Mouse (Mus musculus) embryo, embryonic 11.5 days (tissue): ENCODE measurements at regions not wholly inside any gene's neighbourhood (a gene's known extent, or its start where the extent isn't known, plus 50 kb on each side); places are given as distances from the start of the nearest gene placed in this dataset.
"Not testable (repeated sequence)": the region's sequence is repeated elsewhere in the genome, so short reads cannot be mapped to it uniquely, and the experiment has no call there.

Experiments used
- DNase-seq: peaks from one replicate; pipeline ENCODE4 v3.0.0-alpha.2; 2012; ENCODE audit warnings: low read depth, low spot score

DNA sequence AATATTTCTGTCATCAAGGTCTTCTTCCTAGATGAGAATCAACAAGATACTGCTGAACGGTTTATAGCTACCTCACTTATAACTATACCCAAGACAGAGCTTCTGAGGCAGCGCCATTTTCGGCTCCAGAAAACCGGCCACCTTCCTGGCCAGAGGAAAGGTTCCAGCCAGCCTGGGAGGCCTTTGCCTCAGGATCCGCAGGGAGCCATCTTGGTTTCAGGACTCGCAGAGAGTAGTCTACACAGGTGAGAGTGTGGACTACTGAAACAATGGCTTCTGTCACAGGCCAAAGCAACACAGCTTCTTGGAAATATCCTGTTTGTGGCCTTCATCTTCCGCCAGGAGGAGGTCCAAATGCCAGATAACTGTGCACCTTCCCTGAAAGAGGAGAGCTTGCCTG is 447.5 kb downstream of the Kcnt2 start:
- DNase-seq = no peak

- DNase-seq = no peak
Measured at GRCm38 (mm10) chr1:140730189-140730588, 484.2 kb downstream of the Kcnt2 start.

DNA sequence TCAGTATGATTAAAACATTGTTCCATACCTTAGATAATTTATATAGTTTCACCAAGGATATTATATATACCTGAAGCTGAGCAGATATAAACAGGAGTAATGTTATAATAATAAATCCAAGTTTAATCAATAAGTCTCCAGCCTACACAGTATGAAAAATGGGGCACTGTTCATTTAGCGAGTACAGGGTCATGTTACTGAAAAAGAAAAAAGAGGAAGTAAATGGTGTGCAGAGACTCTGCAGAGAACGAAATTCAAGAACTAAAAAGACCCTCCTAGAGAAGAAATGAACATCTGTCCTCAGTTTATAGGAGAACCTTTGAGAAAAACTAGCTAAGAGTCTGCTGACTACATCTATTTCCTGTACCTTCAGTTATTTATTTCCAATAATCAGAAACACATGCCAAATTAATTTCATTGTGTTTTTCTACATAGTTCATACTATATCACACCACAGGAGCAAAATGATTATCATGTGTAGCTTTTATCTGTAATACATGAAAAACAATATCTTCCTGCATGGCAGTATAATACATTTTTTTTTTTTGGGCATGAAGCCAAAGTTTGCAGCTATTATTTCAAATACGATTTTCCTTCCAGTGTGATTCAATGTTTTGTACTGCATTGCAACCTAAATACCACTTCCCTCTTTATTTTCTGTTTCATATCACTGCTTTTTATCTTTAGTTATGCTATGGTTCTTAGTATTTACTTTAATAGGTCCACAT is 493.2 kb downstream of the Kcnt2 start:
- DNase-seq = no peak

- no peak for DNase-seq
Measured at GRCm38 (mm10) chr1:140740081-140740480, 494.1 kb downstream of the Kcnt2 start.

DNA sequence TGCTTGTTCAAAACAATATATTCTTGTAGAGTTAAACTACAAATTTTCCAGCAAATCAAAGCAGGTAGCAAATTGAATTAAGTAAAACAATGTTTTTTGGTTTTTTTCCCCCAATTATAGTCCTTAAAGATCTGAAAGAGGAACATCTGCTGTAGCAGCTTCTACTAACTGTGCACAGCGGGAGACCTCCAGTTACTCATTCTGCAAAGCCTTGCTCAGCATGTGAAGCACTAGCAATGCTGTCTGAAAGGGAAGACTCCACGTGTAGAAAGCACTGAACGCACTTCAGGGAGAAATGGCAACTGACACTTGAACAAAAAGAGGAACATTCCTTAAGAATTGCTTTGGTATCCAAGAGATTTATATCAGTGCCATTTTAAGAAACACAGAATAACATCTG is 502.1 kb downstream of the Kcnt2 start:
- DNase-seq = peak; percentile 8

DNA sequence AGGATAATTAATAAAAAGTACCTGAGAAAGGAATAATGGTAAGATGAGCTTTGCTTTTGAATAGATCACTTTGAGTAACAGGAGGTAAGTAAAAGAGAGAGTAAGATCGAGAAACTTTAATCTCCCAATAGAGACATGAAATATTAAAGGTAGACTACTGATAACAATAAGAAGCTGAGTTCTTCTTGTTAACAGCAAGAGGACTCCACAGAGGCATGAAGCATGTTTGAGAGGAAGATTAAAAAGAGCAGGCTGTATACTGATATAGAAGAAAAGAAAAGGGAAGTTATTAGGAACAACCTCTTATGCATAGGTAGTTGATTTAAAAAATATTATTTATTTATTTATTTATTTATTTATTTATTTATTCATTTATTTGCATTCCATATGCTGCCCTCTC is 519.9 kb downstream of the Kcnt2 start:
- DNase-seq = no peak

- DNase-seq = not testable (repeated sequence)
Measured at GRCm38 (mm10) chr1:140773769-140774168, 527.8 kb downstream of the Kcnt2 start.

DNA sequence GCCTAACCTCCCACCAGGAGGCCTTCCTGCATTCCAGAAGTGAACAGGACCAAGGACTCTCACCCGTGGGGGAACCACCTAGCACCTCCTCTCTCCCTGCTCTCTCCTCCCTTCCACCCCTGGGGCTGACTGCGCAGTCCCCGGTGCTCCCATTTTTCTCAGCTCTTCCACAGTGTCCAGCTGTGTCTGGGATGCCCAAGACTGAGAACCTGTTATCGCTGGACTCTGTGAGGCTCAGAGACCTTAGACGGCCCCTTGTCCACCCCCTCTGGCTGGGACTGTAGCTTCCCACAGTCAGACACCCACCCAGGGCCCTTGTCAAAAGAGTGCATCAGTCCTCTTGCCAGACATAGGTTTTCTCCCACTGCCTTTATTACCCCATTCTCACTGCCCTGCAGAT is 564.2 kb downstream of the Kcnt2 start:
- no peak for DNase-seq

DNA sequence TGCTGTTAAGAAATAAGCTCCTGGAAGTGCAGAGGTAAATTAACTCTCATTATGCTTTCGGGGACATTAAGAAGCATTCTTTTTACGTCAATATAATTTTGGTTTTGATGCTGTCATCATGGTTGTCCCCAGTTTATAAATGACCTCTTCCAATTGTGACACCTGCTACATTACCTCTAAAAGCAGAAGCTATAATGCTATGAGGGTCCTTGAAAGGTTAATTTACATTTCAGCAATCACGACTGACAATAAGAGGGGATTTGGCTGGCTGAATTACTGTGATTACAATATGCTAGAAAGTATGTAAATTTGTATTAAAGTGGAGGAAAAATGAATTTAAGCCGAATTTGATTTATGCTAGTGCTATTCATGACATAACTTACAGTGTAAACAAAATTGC is 592.8 kb downstream of the Kcnt2 start:
- DNase-seq = no peak

DNA sequence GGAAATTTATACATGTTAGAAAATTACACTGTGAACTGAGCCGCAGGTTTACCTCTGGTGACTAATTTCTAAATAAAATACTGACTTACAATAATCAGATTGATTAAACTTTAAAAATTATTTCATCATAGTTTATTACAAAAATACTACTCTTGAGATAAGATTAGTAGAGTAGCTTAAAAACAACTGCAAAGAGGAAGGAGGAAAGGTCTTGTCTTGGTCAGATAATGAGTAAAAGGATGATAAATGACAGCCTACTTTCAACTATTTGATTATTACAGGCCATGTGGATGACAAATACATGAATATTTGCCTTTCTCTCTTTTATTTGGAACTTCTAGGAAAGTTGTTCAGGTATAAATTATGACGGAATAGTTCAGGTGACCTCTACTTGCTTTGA is 594.6 kb downstream of the Kcnt2 start:
- no peak for DNase-seq

DNA sequence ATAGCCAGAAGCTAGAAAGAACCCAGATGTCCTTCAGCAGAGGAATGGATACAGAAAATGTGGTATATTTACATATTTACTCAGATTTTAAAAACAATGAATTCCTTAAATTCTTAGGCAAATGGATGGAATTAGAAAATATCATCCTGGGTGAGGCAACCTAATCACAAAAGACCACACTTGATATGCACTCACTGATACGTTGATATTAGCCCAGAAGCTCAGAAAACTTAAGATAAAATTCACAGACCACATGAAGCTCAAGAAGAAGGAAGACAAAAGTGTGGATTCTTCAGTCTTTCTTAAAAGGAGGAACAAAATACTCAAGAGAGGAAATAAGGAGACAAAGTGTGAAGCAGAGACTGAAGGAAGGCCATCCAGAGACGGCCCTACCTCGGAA is 602.1 kb downstream of the Kcnt2 start:
- not testable (repeated sequence) for DNase-seq

DNA sequence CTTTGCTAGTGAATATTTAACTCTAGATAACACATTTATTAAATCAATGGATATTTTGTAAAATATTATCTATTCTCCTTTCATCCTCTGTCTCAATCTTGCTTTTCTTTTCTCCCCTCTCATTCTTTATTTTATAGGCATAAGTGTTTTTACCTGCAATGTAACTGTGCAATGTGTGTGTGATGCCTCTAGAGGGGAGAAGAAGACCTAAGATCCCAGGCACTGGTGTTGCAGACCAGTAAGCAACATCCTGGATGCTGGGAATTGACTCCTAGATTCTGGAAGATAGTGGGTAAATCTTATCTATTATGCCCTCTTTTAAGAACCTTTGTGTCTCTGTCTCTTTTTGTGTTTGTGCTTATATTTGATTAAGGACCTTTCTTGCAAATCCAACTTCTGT is 605.6 kb downstream of the Kcnt2 start:
- DNase-seq = no peak
